Mouse (Mus musculus): ENCODE results near the gene Hal.

- TF ChIP-seq POLR2A (IDR thresholded peaks at IDR 0.05; ENCODE audit: borderline replicate concordance, low read depth, low read length) (no peak), CTCF (IDR thresholded peaks at IDR 0.05; ENCODE audit: low read depth, low read length) (no peak)
These were observed 55.6 kb downstream of the Hal start for GRCm38 (mm10) chr10:93544172-93544571.
